Mouse (Mus musculus) c-Kit-positive CD71-negative TER-119-negative erythroid progenitor cells, embryonic 14.5 days (primary cell): ENCODE results near the gene Mylpf.
A peak's percentile ranks its signal among the peaks of the same experiment; 100 is the strongest.

ENCODE experiments used
- DNase-seq: peaks from one replicate; pipeline ENCODE4 v3.0.0-alpha.2; 2013; ENCODE audit warnings: low read depth

The Mylpf gene

DNA sequence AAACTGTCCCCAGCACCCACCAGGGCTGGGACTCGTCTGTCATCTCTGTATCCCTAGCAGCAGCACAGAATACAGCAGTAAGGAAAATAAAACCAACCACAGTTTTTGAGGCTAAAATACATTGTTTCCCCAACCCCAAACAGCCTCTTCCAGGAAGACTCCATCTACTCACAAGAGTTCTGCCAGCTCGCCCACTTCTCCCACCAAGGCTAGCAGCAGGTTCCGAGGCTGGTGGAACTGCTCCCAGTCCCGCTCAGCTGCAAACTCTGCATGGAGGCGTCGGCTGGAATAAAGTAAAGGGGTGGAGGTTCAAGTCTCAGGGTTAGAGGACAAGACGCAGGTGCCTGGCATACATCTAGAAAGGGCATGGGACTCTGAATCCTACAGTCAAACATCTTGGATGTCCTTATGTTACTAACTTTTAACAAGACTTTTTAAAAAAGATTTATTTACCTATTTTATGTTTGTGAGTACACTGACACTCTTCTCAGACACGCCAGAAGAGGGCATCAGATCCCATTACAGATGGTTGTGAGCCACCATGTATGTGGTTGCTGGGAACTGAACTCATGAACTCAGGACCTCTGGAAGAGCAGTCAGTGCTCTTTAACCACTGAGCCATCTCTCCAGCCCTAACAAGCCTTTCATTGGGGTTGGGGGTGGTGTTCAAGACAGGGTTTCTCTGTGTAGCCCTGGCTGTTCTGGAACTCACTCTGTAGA is 50.7 kb downstream of the Mylpf start:
- no peak for DNase-seq

DNA sequence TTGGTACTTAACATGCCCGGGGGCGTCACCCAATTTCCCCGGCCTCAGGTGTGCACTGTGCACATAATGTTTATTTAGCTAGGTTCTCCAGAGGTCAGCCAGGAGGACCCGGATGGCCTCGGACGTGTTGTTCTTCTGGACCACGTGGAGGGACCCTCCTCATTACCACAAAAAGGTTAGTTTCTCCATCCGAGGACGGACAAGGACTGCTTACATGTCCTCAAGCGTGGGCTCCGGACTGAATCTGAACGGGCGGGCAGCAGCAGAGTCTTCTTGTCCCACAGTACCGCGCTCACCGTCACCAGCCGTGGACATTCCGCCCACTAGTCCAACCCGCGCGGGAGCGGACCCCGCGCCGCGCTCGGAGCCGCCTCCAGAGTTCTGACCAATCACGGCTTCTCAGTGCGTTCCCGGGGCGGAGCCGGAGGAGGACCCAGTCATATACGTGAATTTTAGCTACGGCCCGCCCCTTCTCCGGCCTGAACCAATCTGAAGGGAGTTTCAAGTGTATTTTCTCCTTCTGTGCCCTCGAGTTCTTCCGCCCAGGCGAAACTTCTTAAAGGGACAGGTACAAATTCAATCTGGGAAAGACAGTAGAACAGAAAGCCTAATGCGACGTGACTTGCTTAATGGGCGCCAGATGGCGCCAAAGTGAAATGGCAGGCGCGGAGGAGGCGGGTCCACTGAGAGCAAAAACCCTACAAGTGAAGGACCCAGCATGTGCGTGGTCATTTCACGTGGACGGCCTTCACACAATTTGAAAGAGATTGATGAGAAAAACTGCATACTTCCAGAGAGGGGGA is 51.8 kb downstream of the Mylpf start, which contains the start of gene Dctpp1:
Gene Dctpp1 (minus strand): TSS at position 401 of the 803 bp plus-strand sequence.
- DNase-seq, result peak; percentile 97

DNA sequence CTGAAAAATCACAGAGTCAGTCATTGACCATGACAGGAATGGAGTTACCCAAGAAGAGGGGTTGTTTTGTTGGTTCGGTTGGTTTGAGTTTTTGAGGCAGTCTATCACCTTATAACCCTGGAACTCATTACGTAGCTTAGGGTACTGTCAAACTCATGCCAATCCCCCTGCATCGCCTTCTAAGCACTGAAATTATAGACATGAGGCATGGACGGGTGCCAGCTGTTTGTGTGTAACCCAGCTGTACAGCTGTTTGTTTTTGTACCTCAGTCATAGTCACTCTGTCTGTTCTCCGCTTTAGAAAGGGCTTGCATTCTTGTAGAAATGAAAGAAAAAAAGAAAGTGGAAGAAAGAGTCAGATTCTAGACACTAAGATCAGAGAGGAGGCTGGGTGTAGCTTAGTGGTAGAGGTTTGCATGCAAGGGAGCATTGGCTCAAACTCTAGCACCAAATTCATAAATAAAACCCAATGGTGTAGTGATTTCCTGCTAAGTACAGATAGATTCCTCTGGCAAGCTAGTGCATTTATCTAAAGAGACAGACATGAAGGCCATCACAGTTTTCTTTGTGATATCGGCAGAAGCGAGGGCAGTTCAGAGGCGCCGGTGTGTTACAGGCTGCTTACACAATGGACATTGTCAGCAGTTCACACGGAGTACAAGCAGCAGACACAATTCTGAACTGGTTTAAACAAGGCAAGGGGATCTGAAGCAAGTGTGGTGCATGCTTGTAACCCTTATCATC is 53.7 kb downstream of the Mylpf start:
- DNase-seq, result no peak

DNA sequence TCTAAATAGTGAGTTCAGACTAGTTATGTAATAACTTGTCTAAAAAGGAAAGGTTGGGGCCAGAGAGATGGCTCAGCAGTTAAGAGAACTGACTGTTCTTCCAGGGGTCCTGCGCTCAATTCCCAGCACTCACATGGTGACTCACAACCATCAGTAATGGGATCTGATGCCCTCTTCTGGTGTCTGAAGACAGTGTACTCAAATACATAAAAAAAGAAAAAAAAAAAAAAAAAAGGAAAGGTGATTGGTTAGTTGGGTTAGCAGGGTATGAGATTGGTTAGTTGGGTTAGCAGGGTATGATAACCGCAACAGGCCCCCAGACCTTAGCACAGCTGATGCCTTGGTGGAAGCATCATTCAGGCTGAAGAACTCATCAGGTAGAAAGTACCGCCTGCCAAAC is 54.8 kb downstream of the Mylpf start:
- no peak for DNase-seq
